Mouse (Mus musculus): Measurements from ENCODE around the gene Klk8. TPM values are rescaled to one million over a fixed set of nuclear protein-coding genes. Genes with fewer than 3 reads are reported as not detected.

Klk8 gene
- polyA plus RNA-seq, 1 experiment from 2014 or later: 32.1 TPM

DNA sequence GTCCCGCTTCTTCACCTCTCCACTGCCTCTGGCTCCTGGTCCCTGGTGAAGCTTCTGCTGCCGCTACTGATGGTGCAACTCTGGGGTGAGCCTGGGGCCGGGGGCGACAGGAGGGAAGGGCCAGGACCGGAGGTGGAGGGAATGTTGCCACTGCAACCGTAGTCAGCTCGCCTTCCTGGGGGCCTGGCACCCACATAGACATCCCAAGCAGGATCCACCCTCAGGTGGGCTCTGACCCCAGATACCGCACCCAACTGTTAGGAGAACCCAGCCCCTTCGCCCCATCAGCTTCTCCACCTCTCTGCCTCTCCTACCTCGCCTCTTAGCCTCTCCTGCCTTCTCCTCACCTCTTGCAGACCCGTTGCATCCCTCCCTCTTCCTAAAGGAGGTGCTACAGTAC lies 15.8 kb upstream of the Klk8 start:
- WGBS (ENCODE audit: insufficient replicate concordance): 72% methylated on average over 11 of the region's 11 CpGs
- H3K36me3 ChIP-seq (ENCODE audit: control insufficient read depth, insufficient read depth, low read length): no peaks in the 10 kb centered on the region
- no peak overlapping the region for H3K4me2 ChIP-seq
- peaks cover 16% of the 10 kb centered on the region for H3K27me3 ChIP-seq (ENCODE audit: control insufficient read depth, insufficient read depth, low read length)
- H3K4me1 ChIP-seq (ENCODE audit: control insufficient read depth, insufficient read depth, low read length): no peaks in the 10 kb centered on the region
- no peak for ATAC-seq (replicated peaks; ENCODE audit: insufficient number of reproducible peaks, low FRiP score, low TSS enrichment)
- H3K27ac ChIP-seq (ENCODE audit: low read depth, low read length): no peak overlapping the region
- no peak overlapping the region for H3K4me3 ChIP-seq (ENCODE audit: low read depth, low read length)
- no peak overlapping the region for H3K9ac ChIP-seq (ENCODE audit: low read depth, low read length)
- no peaks in the 10 kb centered on the region for H3K9me3 ChIP-seq (replicated peaks; ENCODE audit: control insufficient read depth, low read length)

DNA sequence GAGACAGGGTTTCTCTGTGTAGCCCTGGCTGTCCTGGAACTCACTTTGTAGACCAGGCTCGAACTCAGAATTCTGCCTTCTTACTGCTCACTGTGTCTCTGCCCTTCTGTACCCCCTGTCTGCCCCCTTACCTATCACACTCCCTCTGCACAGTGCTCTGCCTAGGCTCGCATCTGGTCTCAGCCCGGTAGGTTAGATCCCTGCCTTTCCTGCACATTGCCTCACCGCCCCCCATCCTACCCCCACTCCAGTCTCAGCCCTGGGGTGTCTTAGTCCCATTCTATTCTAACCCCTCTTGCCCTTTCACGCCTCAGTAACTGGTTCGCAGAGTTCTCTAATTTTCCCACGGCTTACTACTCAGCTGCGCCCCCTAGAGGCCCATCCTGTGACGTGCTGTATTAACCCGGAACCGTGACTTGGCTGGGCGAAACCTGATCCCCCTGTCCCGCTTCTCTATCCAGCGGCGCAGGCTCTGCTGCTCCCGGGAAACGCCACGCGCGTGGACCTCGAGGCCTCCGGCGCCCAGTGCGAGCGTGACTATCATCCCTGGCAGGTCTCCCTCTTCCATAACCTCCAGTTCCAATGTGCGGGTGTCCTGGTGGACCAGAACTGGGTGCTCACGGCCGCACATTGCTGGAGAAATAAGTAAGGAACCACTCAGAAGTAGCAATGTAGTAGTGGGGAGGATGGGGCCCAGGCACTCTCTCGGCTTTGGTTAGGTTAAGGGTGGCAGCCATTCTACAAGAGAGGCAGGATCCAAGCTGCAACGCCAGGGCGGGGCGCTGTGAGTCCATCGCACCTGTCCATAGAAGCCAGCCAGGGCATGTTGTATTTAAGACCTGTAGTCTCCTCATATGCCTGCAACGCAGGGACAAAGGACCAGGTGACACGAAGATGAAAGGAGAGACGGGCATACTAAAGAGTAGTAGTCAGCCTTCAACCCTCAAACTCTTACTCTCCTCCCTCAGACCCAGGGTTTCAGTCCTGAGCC lies 14.8 kb upstream of the Klk8 start:
- Histone ChIP-seq H3K9me3 (replicated peaks; ENCODE audit: control insufficient read depth, low read length) (no peaks in the 10 kb centered on the region), H3K4me3 (ENCODE audit: low read depth, low read length) (peak overlapping the region; percentile 16; the same call in 1 of the 2 replicates), H3K4me1 (ENCODE audit: control insufficient read depth, insufficient read depth, low read length) (no peaks in the 10 kb centered on the region), H3K27me3 (ENCODE audit: control insufficient read depth, insufficient read depth, low read length) (peaks cover 16% of the 10 kb centered on the region), H3K36me3 (ENCODE audit: control insufficient read depth, insufficient read depth, low read length) (no peaks in the 10 kb centered on the region), H3K9ac (ENCODE audit: low read depth, low read length) (no peak overlapping the region), H3K4me2 (peak overlapping the region; percentile 57), H3K27ac (ENCODE audit: low read depth, low read length) (no peak overlapping the region)
- 7% methylated on average over 36 of the region's 36 CpGs for whole genome bisulfite sequencing (ENCODE audit: insufficient replicate concordance)
- ATAC-seq (replicated peaks; ENCODE audit: insufficient number of reproducible peaks, low FRiP score, low TSS enrichment): peak; percentile 68; the same call in 1 of the 2 replicates

DNA sequence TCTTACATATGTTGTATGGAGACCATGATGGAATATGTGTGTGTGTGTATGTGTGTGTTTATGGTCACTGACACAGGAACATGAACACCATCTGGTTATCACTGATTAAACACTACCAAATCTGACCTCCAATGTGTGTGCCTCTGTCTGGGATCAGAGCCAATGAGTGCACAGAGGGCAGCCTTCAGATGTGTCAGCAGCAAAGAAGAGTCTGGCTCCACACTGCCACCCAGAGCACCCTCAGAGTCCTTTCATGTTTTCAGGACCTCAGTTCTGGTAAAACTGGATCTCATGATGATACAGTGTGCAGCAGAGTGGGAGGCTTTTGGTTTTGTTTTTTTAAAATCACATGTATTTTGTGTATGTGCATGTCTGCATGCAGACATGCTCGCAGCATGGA lies 12.1 kb upstream of the Klk8 start:
- Histone ChIP-seq H3K9ac (ENCODE audit: low read depth, low read length) (no peak overlapping the region), H3K4me1 (ENCODE audit: control insufficient read depth, insufficient read depth, low read length) (no peaks in the 10 kb centered on the region), H3K36me3 (ENCODE audit: control insufficient read depth, insufficient read depth, low read length) (no peaks in the 10 kb centered on the region), H3K9me3 (replicated peaks; ENCODE audit: control insufficient read depth, low read length) (no peaks in the 10 kb centered on the region), H3K27me3 (ENCODE audit: control insufficient read depth, insufficient read depth, low read length) (peaks cover 16% of the 10 kb centered on the region), H3K27ac (ENCODE audit: low read depth, low read length) (no peak overlapping the region), H3K4me2 (no peak overlapping the region), H3K4me3 (ENCODE audit: low read depth, low read length) (no peak overlapping the region)
- 94% methylated on average over 1 of the region's 1 CpGs for WGBS (ENCODE audit: insufficient replicate concordance)
- ATAC-seq (replicated peaks; ENCODE audit: insufficient number of reproducible peaks, low FRiP score, low TSS enrichment): no peak

DNA sequence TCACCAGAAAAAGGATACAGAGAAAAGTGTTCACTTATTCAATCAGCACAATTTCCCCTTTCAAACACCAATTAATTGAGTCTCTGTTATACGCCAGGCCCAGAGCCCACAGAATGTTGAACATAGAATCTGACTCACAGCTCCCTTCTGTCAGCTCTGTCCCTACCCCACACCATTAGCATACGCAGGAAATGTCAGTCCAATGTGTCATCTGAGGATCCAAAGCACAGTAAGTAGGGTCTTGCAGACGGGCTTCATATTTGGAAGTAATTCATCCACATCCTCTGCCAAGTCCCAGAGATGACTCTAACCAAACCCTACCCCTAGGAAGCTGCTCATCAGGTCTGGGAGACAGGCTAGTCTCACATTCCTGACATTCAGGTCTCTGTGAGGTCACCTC lies 9.3 kb upstream of the Klk8 start:
- H3K4me2 ChIP-seq: no peak overlapping the region
- H3K9me3 ChIP-seq (replicated peaks; ENCODE audit: control insufficient read depth, low read length): no peaks in the 10 kb centered on the region
- no peak overlapping the region for H3K27ac ChIP-seq (ENCODE audit: low read depth, low read length)
- no peaks in the 10 kb centered on the region for H3K36me3 ChIP-seq (ENCODE audit: control insufficient read depth, insufficient read depth, low read length)
- no peak overlapping the region for H3K4me3 ChIP-seq (ENCODE audit: low read depth, low read length)
- 55% methylated on average over 3 of the region's 3 CpGs for WGBS (ENCODE audit: insufficient replicate concordance)
- H3K4me1 ChIP-seq (ENCODE audit: control insufficient read depth, insufficient read depth, low read length): no peaks in the 10 kb centered on the region
- H3K9ac ChIP-seq (ENCODE audit: low read depth, low read length): no peak overlapping the region
- peaks cover 13% of the 10 kb centered on the region for H3K27me3 ChIP-seq (ENCODE audit: control insufficient read depth, insufficient read depth, low read length)
- no peak for ATAC-seq (replicated peaks; ENCODE audit: insufficient number of reproducible peaks, low FRiP score, low TSS enrichment)

GRCm38 (mm10) chr7:43789295-43789694 lies 8.1 kb upstream of the Klk8 start:
- Histone ChIP-seq H3K4me2 (no peak overlapping the region), H3K9me3 (replicated peaks; ENCODE audit: control insufficient read depth, low read length) (no peaks in the 10 kb centered on the region), H3K4me3 (ENCODE audit: low read depth, low read length) (no peak overlapping the region), H3K9ac (ENCODE audit: low read depth, low read length) (no peak overlapping the region), H3K36me3 (ENCODE audit: control insufficient read depth, insufficient read depth, low read length) (no peaks in the 10 kb centered on the region), H3K27ac (ENCODE audit: low read depth, low read length) (no peak overlapping the region), H3K4me1 (ENCODE audit: control insufficient read depth, insufficient read depth, low read length) (no peaks in the 10 kb centered on the region), H3K27me3 (ENCODE audit: control insufficient read depth, insufficient read depth, low read length) (peaks cover 8% of the 10 kb centered on the region; the same call in 1 of the 2 replicates)
- WGBS (ENCODE audit: insufficient replicate concordance): 69% methylated on average over 2 of the region's 2 CpGs
- no peak for ATAC-seq (replicated peaks; ENCODE audit: insufficient number of reproducible peaks, low FRiP score, low TSS enrichment)

- 72% methylated on average over 7 of the region's 7 CpGs for WGBS (ENCODE audit: insufficient replicate concordance)
- no peak within 1 kb of the TSS for H3K9ac ChIP-seq (ENCODE audit: low read depth, low read length)
- H3K36me3 ChIP-seq (ENCODE audit: control insufficient read depth, insufficient read depth, low read length): no peaks in the 10 kb centered on the region
These were observed 5.8 kb upstream of the Klk8 start, which contains the start of gene Klk9 for GRCm38 (mm10) chr7:43791591-43791990. Klk9 (plus strand) TSS chr7:43791891.

GRCm38 (mm10) chr7:43796355-43796754 lies 1.0 kb upstream of the Klk8 start:
- Histone ChIP-seq H3K27me3 (ENCODE audit: control insufficient read depth, insufficient read depth, low read length) (peaks cover 18% of the 10 kb centered on the region; the same call in 1 of the 2 replicates), H3K27ac (ENCODE audit: low read depth, low read length) (no peak overlapping the region), H3K4me1 (ENCODE audit: control insufficient read depth, insufficient read depth, low read length) (0 out of 2 replicates have a peak, but pooled peaks cover 3% of the 10 kb centered on the region), H3K4me3 (ENCODE audit: low read depth, low read length) (peak overlapping the region; percentile 52), H3K9ac (ENCODE audit: low read depth, low read length) (no peak overlapping the region), H3K9me3 (replicated peaks; ENCODE audit: control insufficient read depth, low read length) (no peaks in the 10 kb centered on the region), H3K4me2 (peak overlapping the region; percentile 81), H3K36me3 (ENCODE audit: control insufficient read depth, insufficient read depth, low read length) (no peaks in the 10 kb centered on the region)
- WGBS (ENCODE audit: insufficient replicate concordance): 11% methylated on average over 8 of the region's 8 CpGs
- no peak for ATAC-seq (replicated peaks; ENCODE audit: insufficient number of reproducible peaks, low FRiP score, low TSS enrichment)

More at GRCm38 (mm10) chr7:43791591-43791990, 5.8 kb upstream of the Klk8 start, which contains the start of gene Klk9:
- 0 out of 2 replicates have a peak, but pooled peaks cover 2% of the 10 kb centered on the region for H3K4me1 ChIP-seq (ENCODE audit: control insufficient read depth, insufficient read depth, low read length)
- no peak within 1 kb of the TSS for H3K27ac ChIP-seq (ENCODE audit: low read depth, low read length)
- H3K4me3 ChIP-seq (ENCODE audit: low read depth, low read length): no peak within 1 kb of the TSS
- H3K9me3 ChIP-seq (replicated peaks; ENCODE audit: control insufficient read depth, low read length): no peaks in the 10 kb centered on the region
- H3K4me2 ChIP-seq: no peak within 1 kb of the TSS
- ATAC-seq (replicated peaks; ENCODE audit: insufficient number of reproducible peaks, low FRiP score, low TSS enrichment): no peak
- peaks cover 16% of the 10 kb centered on the region; the same call in 1 of the 2 replicates for H3K27me3 ChIP-seq (ENCODE audit: control insufficient read depth, insufficient read depth, low read length)

DNA sequence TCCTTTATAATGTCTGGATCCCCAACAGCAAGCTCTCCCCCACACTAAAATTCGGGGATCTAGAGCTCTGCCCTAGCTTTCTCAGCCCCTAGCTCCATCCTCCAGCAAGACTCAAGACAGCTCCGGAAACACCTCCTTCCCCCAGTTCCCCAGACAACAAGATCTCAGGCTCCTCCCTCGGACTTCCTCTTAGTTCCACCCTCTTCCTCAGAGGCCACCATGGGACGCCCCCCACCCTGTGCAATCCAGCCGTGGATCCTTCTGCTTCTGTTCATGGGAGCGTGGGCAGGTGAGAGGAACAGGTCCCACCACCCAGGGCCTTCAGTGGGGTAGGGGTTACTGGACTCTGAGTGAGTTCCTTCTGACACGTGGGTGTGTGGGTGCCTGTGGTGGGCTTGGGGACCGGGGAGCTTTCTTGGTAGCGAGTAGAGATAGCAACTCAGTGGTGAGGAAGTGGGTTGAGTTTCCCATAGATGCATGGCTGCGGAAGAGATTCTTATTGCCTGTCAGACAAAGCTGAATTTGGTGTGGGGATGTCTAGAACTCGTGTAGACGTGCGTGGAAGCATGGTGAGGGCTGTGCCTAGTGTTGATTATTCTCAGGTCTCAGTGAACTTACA lies 576 bp downstream of the Klk8 start:
- Histone ChIP-seq H3K27me3 (ENCODE audit: control insufficient read depth, insufficient read depth, low read length) (peaks cover 18% of the 10 kb centered on the region; the same call in 1 of the 2 replicates), H3K9ac (ENCODE audit: low read depth, low read length) (no peak overlapping the region)
- ATAC-seq (replicated peaks; ENCODE audit: insufficient number of reproducible peaks, low FRiP score, low TSS enrichment): 0 out of 2 replicates have a peak, but pooled peaks have one; percentile 31

More for the DNA sequence above, 576 bp downstream of the Klk8 start:
- Histone ChIP-seq H3K4me2 (peak overlapping the region; percentile 81), H3K4me3 (ENCODE audit: low read depth, low read length) (peak overlapping the region; percentile 52), H3K27ac (ENCODE audit: low read depth, low read length) (no peak overlapping the region), H3K9me3 (replicated peaks; ENCODE audit: control insufficient read depth, low read length) (no peaks in the 10 kb centered on the region), H3K36me3 (ENCODE audit: control insufficient read depth, insufficient read depth, low read length) (no peaks in the 10 kb centered on the region), H3K4me1 (ENCODE audit: control insufficient read depth, insufficient read depth, low read length) (0 out of 2 replicates have a peak, but pooled peaks cover 3% of the 10 kb centered on the region)
- WGBS (ENCODE audit: insufficient replicate concordance): 37% methylated on average over 13 of the region's 13 CpGs

All from heart, embryonic 11.5 days (tissue).